Mouse (Mus musculus): ENCODE results near the gene Bcl2l2. TPM values are rescaled to one million over a fixed set of nuclear protein-coding genes. Genes with fewer than 3 reads are reported as not detected.

The Bcl2l2 gene
- total and polyA plus RNA-seq, 3 experiments = 12.5 to 18.8 TPM; not detected in 1

DNA sequence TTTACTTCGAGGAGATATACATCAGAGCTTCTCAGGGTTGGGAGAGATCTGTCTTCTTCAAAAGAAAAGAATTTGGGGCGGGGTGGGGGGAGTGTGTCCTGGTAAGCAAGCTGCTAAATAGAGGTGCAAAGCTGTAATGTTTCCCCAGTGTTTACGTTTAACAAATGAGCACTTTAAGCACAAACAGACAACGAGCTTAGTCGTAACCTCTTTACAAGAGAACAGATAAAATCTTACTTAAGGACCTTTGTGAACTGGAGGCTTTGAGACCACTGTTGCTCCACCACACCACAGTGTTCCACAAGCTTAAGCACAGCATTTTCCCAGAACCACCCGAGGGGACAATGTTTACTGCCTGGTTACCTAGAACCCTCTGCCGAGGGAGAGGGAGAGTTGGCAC, 44.1 kb downstream of the Bcl2l2 start (continued):
- no peak for TF ChIP-seq MEF2A (IDR thresholded peaks at IDR 0.05; ENCODE audit: extremely low read depth, insufficient replicate concordance, low read depth, low read length, poor library complexity, severe bottlenecking)
- TF ChIP-seq RCOR1 (IDR thresholded peaks at IDR 0.05; ENCODE audit: low read depth, low read length) = no peak

- H3K9ac ChIP-seq (ENCODE audit: control insufficient read depth, low read depth, low read length, poor library complexity, severe bottlenecking) = no peak overlapping the region
- no peak for DNase-seq (ENCODE audit: low read depth, low spot score)
- H3K4me1 ChIP-seq (ENCODE audit: control insufficient read depth in 1 of 2, insufficient read depth in 2 of 2, low read length in 2 of 2) = peaks cover 2 to 4% of the 10 kb centered on the region in 2 experiments; a peak in 3 of 4 replicates
- no peak overlapping the region for H3K4me3 ChIP-seq (ENCODE audit: control insufficient read depth in 1 of 2, insufficient read depth in 1 of 2, low read depth in 2 of 2, low read length in 2 of 2)
- no peak for TF ChIP-seq ETS1 (IDR thresholded peaks at IDR 0.05; ENCODE audit: low read depth, low read length)
- TF ChIP-seq POLR2A (IDR thresholded peaks at IDR 0.05; ENCODE audit: control insufficient read depth in 1 of 2, insufficient read depth in 1 of 2, low read depth in 1 of 2, low read length in 2 of 2, poor library complexity in 1 of 2) = no peak
- TF ChIP-seq TCF12 (IDR thresholded peaks at IDR 0.05; ENCODE audit: low read depth, low read length) = no peak
- TF ChIP-seq NELFE (IDR thresholded peaks at IDR 0.05; ENCODE audit: low read depth, low read length) = no peak
- no peak for TF ChIP-seq MYC (IDR thresholded peaks at IDR 0.05; ENCODE audit: low read depth, low read length)
- no peak for TF ChIP-seq MAX (IDR thresholded peaks at IDR 0.05; ENCODE audit: low read length)
- no peak for TF ChIP-seq ZC3H11A (IDR thresholded peaks at IDR 0.05; ENCODE audit: low read depth, low read length)
- TF ChIP-seq CTCF (IDR thresholded peaks at IDR 0.05 in 2 of 3, conservative IDR thresholded peaks at IDR 0.05 in 1 of 3; ENCODE audit: control insufficient read depth in 1 of 3, insufficient read depth in 1 of 3, low read depth in 2 of 3, low read length in 3 of 3, poor library complexity in 1 of 3, severe bottlenecking in 1 of 3) = no peak
- no peak for TF ChIP-seq POLR2AphosphoS5 (IDR thresholded peaks at IDR 0.05; ENCODE audit: borderline replicate concordance, low read depth, low read length)
- TF ChIP-seq CHD2 (IDR thresholded peaks at IDR 0.05; ENCODE audit: low read length) = no peak
- TF ChIP-seq EP300 (IDR thresholded peaks at IDR 0.05; ENCODE audit: low read depth in 1 of 2, low read length in 2 of 2) = no peak
- H3K9me3 ChIP-seq (replicated peaks; ENCODE audit: insufficient read depth, low read length) = no peaks in the 10 kb centered on the region
- H3K79me2 ChIP-seq (ENCODE audit: control insufficient read depth, insufficient read depth, low read length, poor library complexity) = no peaks in the 10 kb centered on the region
- no peaks in the 10 kb centered on the region for H3K36me3 ChIP-seq (ENCODE audit: control insufficient read depth in 1 of 2, insufficient read depth in 2 of 2, low read length in 2 of 2)
- H3K27ac ChIP-seq (ENCODE audit: control insufficient read depth, low read depth, low read length) = no peak overlapping the region
- peaks cover 0 to 3% of the 10 kb centered on the region in 2 experiments for H3K27me3 ChIP-seq (ENCODE audit: control insufficient read depth in 1 of 2, insufficient read depth in 2 of 2, low read length in 2 of 2)
These were observed 46.6 kb downstream of the Bcl2l2 start for GRCm38 (mm10) chr14:54929801-54930200.

DNA sequence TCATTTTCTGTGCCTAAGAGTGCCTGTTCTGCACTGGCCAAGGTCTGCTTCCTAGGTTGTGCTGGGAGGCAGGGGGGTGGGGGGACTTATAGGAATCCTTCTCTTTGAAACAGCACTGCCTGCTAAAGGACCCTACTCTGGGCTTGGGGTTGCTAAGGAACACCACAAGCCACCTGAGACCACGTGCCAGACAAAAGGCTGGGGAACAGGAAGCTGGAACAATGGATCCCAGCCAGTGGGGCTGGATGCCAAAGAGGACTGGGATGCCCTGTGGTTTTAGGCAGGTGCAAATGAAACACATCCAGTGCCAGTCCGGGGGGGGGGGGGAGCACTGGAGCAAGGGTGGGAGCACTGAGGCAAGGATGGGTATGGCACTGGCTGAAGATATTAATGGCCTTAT, 47.3 kb downstream of the Bcl2l2 start:
- DNase-seq (ENCODE audit: low read depth, low spot score) = no peak
- TF ChIP-seq ZC3H11A (IDR thresholded peaks at IDR 0.05; ENCODE audit: low read depth, low read length) = no peak
- TF ChIP-seq MAFK (IDR thresholded peaks at IDR 0.05; ENCODE audit: borderline replicate concordance, low read depth, low read length) = no peak
- TF ChIP-seq MAX (IDR thresholded peaks at IDR 0.05; ENCODE audit: low read length) = no peak
- TF ChIP-seq RCOR1 (IDR thresholded peaks at IDR 0.05; ENCODE audit: low read depth, low read length) = no peak
- Histone ChIP-seq H3K4me1 (ENCODE audit: control insufficient read depth in 1 of 2, insufficient read depth in 2 of 2, low read length in 2 of 2) (no peaks in the 10 kb centered on the region), H3K79me2 (ENCODE audit: control insufficient read depth, insufficient read depth, low read length, poor library complexity) (no peaks in the 10 kb centered on the region), H3K4me3 (ENCODE audit: control insufficient read depth in 1 of 2, insufficient read depth in 1 of 2, low read depth in 2 of 2, low read length in 2 of 2) (no peak overlapping the region), H3K9me3 (replicated peaks; ENCODE audit: insufficient read depth, low read length) (no peaks in the 10 kb centered on the region), H3K9ac (ENCODE audit: control insufficient read depth, low read depth, low read length, poor library complexity, severe bottlenecking) (no peak overlapping the region), H3K27ac (ENCODE audit: control insufficient read depth, low read depth, low read length) (no peak overlapping the region), H3K36me3 (ENCODE audit: control insufficient read depth in 1 of 2, insufficient read depth in 2 of 2, low read length in 2 of 2) (no peaks in the 10 kb centered on the region), H3K27me3 (ENCODE audit: control insufficient read depth in 1 of 2, insufficient read depth in 2 of 2, low read length in 2 of 2) (peaks cover 0 to 5% of the 10 kb centered on the region in 2 experiments)
